Mouse (Mus musculus) lung, postnatal 25 days (tissue): Measurements from ENCODE around the gene Pdpr.
A peak's percentile ranks its signal among the peaks of the same experiment; 100 is the strongest.
"Not testable (repeated sequence)": the region's sequence is repeated elsewhere in the genome, so short reads cannot be mapped to it uniquely, and the experiment has no call there.

ENCODE experiments used
- DNase-seq: peaks from one replicate; pipeline ENCODE4 v3.0.0; 2022; ENCODE audit warnings: low spot score

Gene Pdpr

GRCm38 (mm10) chr8:111090126-111090525 lies 4.3 kb upstream of the Pdpr start:
- peak; percentile 67 for DNase-seq

- no peak for DNase-seq
These were observed 2.7 kb upstream of the Pdpr start for GRCm38 (mm10) chr8:111091706-111092105.

- not testable (repeated sequence) for DNase-seq
These were observed 2.1 kb upstream of the Pdpr start, which contains the start of gene Clec18a for GRCm38 (mm10) chr8:111092326-111092725. TSS of gene Clec18a (minus strand) at chr8:111092426.

- DNase-seq: not testable (repeated sequence)
These were observed 381 bp downstream of the Pdpr start for GRCm38 (mm10) chr8:111094719-111095302.

GRCm38 (mm10) chr8:111114891-111115290 lies 20.5 kb downstream of the Pdpr start:
- DNase-seq: no peak

- no peak for DNase-seq
These were observed 25.1 kb downstream of the Pdpr start for GRCm38 (mm10) chr8:111119481-111119880.

GRCm38 (mm10) chr8:111130756-111131155 lies 36.3 kb downstream of the Pdpr start:
- DNase-seq: peak; percentile 3

GRCm38 (mm10) chr8:111142521-111142920 lies 48.1 kb downstream of the Pdpr start:
- no peak for DNase-seq

GRCm38 (mm10) chr8:111144901-111145459 lies 50.5 kb downstream of the Pdpr start:
- not testable (repeated sequence) for DNase-seq

GRCm38 (mm10) chr8:111145460-111146012 lies 51.1 kb downstream of the Pdpr start:
- DNase-seq: peak; percentile 94

GRCm38 (mm10) chr8:111155721-111156436 lies 61.4 kb downstream of the Pdpr start:
- DNase-seq: no peak

GRCm38 (mm10) chr8:111157617-111158016 lies 63.2 kb downstream of the Pdpr start:
- peak; percentile 50 for DNase-seq

- DNase-seq: no peak
These were observed 77.2 kb downstream of the Pdpr start for GRCm38 (mm10) chr8:111171661-111172060.

GRCm38 (mm10) chr8:111185472-111185947 lies 91.1 kb downstream of the Pdpr start:
- no peak for DNase-seq
